Mouse (Mus musculus) layer of hippocampus, adult 6 months (tissue): ENCODE results near the gene Prss3. TPM values are rescaled to one million over a fixed set of nuclear protein-coding genes. Genes with fewer than 3 reads are reported as not detected.

Experiments
- long read RNA-seq, 2 experiments: library from polyadenylated mRNA; unstranded; transcript quantifications; one replicate each; pipeline ENCODE4 v2.0.0; 2019 to 2020
- polyA plus RNA-seq: library from polyadenylated mRNA; unstranded; fragments of <200 nt; fragmentation: Nextera tagmentation; gene quantifications from 2 replicates; pipeline ENCODE4 v1.2.3, GENCODE M21; 2021

The Prss3 gene
- polyA plus RNA-seq = not detected in 2 replicates
- long read RNA-seq, experiment 1 = 0 reads
- long read RNA-seq, experiment 2 = 0 reads

DNA sequence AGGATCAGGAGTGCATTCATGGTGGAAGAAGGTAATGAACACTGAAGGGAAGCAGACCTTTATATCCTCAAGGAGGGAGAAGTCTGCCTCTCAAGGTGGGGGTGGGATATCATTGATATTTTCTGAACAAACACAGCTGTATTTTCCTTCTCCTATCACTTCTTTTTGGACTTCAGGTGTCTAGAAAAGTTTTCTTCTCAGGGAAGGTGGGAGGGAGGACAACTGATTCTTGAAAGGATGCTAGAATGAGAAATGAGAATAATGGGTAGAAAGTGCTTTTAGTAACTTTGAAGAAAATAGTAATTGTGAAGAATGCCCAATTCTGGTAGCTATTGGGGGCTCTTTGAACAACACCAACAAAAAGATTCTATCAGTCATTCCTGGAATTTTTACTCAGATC lies at the start of gene Prss3:
Gene Prss3 (minus strand): TSS at position 101 of the 400 bp plus-strand sequence.

DNA sequence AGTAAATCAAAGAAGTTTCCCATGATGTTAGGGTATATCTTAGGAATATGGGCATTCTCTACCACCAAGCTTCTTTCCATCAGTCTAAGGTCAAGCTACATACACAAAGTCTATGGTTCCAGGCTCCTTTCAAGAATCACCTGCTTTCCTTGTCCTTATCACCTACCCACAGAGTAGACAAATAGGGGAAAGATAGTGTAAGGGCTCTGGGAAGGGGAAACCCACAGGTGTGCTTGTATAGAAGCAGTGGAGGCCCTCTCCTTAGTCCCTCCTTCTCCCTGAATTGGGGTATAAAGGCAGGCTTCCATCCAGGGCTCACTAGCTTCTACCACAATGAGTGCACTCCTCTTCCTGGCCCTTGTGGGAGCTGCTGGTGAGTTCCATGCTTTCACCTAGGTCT lies 14.6 kb upstream of the Prss3 start, which contains the start of gene Gm5771:
Gene Gm5771 (plus strand): TSS at position 301 of the 400 bp plus-strand sequence.

DNA sequence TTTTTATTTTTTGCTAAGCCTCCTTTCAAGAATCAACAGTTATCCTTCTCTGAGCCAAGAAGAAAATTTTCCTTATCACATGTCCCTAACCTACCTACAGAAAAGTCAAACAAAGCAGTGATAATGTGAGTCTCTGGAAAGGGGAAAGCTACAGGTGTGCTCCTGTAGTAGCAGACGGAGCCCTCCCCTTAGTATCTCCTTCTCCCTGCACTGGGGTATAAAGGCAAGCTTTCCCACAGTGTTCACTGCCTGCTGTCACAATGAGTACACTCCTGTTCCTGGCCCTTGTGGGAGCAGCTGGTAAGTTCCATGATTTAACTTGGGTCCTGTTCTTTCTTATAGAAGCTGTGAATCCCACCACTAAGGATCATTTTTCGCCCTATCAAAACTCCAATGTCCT lies 23.5 kb downstream of the Prss3 start, which contains the start of gene Try10:
Gene Try10 (plus strand): TSS at position 174 of the 400 bp plus-strand sequence.

Other genes with a start within 250 kb of the Prss3 start
- not detected in 2 replicates for gene Try4, start 75.4 kb downstream of the Prss3 start, polyA plus RNA-seq
- not detected in 2 replicates for gene Try5, start 60.8 kb downstream of the Prss3 start, polyA plus RNA-seq
- gene Try10, start 23.6 kb downstream of the Prss3 start, polyA plus RNA-seq = not detected in 2 replicates
- not detected in 2 replicates for gene Gm5771, start 14.7 kb upstream of the Prss3 start, polyA plus RNA-seq
- gene Gm10334, start 68.5 kb upstream of the Prss3 start, polyA plus RNA-seq = 0.34 TPM in 1 of 2 replicates, not detected in the other
- not detected in 2 replicates for gene Prss1, start 81.3 kb upstream of the Prss3 start, polyA plus RNA-seq
- not detected in 2 replicates for gene Prss2, start 144.1 kb upstream of the Prss3 start, polyA plus RNA-seq
- gene Ephb6, start 227.8 kb upstream of the Prss3 start, polyA plus RNA-seq = 36.2 and 39.3 TPM in 2 replicates